Mouse (Mus musculus) gastrocnemius, adult 8-10 months (tissue): ENCODE results near the gene 0610010K14Rik. TPM values are rescaled to one million over a fixed set of nuclear protein-coding genes. Genes with fewer than 3 reads are reported as not detected.

Experiments
- DNase-seq, 2 experiments: peaks; one replicate each; pipeline ENCODE4 v3.0.0; 2022; ENCODE audit warnings: low spot score in 2 of 2
- total RNA-seq, 4 experiments: library from RNA; stranded (reverse); gene quantifications; 2 replicates each; pipeline ENCODE4 v1.2.4; 2022

Gene 0610010K14Rik
- total RNA-seq, 4 experiments from 2014 or later: 29.8 to 36.3 (median 35.5) TPM

- no peak for DNase-seq
These were observed 21.6 kb downstream of the 0610010K14Rik start for GRCm38 (mm10) chr11:70216103-70216502.

- no peak for DNase-seq
These were observed 22.4 kb downstream of the 0610010K14Rik start for GRCm38 (mm10) chr11:70215301-70215700.

- DNase-seq: no peak
These were observed 22.9 kb downstream of the 0610010K14Rik start for GRCm38 (mm10) chr11:70214856-70215209.

- no peak for DNase-seq
These were observed 23.4 kb downstream of the 0610010K14Rik start for GRCm38 (mm10) chr11:70214191-70214855.

- DNase-seq: no peak
These were observed 24.0 kb downstream of the 0610010K14Rik start for GRCm38 (mm10) chr11:70213736-70214135.

- no peak for DNase-seq
These were observed 24.8 kb downstream of the 0610010K14Rik start for GRCm38 (mm10) chr11:70212896-70213295.

GRCm38 (mm10) chr11:70212423-70212822 lies 25.3 kb downstream of the 0610010K14Rik start, which contains the start of gene Slc16a11:
Gene Slc16a11 (plus strand): TSS chr11:70212752.
- DNase-seq: no peak

GRCm38 (mm10) chr11:70211972-70212371 lies 25.7 kb downstream of the 0610010K14Rik start:
- DNase-seq: no peak

- DNase-seq: no peak
These were observed 27.0 kb downstream of the 0610010K14Rik start for GRCm38 (mm10) chr11:70210681-70211080.

GRCm38 (mm10) chr11:70208778-70209388 lies 28.8 kb downstream of the 0610010K14Rik start:
- no peak for DNase-seq

- no peak for DNase-seq
These were observed 30.4 kb downstream of the 0610010K14Rik start for GRCm38 (mm10) chr11:70207283-70207682.

GRCm38 (mm10) chr11:70206801-70207200 lies 30.9 kb downstream of the 0610010K14Rik start:
- no peak for DNase-seq

GRCm38 (mm10) chr11:70201691-70202090 lies 36.0 kb downstream of the 0610010K14Rik start:
- DNase-seq: peak; percentile 57 to 66

GRCm38 (mm10) chr11:70200036-70200608 lies 37.6 kb downstream of the 0610010K14Rik start:
- DNase-seq: no peak

- DNase-seq: no peak
These were observed 38.6 kb downstream of the 0610010K14Rik start for GRCm38 (mm10) chr11:70199107-70199506.

GRCm38 (mm10) chr11:70198332-70198731 lies 39.4 kb downstream of the 0610010K14Rik start:
- no peak for DNase-seq

- DNase-seq: no peak
These were observed 44.1 kb downstream of the 0610010K14Rik start for GRCm38 (mm10) chr11:70193354-70194285.

GRCm38 (mm10) chr11:70192157-70192556 lies 45.6 kb downstream of the 0610010K14Rik start:
- DNase-seq: no peak

- no peak for DNase-seq
These were observed 46.5 kb downstream of the 0610010K14Rik start for GRCm38 (mm10) chr11:70191188-70191587.

GRCm38 (mm10) chr11:70189319-70190134 lies 48.2 kb downstream of the 0610010K14Rik start:
- no peak for DNase-seq
